Mouse (Mus musculus) neural tube, embryonic 11.5 days (tissue): Measurements from ENCODE around the gene Hbq1b. TPM values are rescaled to one million over a fixed set of nuclear protein-coding genes. Genes with fewer than 3 reads are reported as not detected.

ENCODE experiments used
- ATAC-seq: fragments of 200-750 bp; cut with Nextera tagmentation; 2 replicates; pipeline ENCODE4 v1.8.0; 2017; ENCODE audit warnings: moderate number of reproducible peaks, mild to moderate bottlenecking, moderate TSS enrichment, moderate library complexity; ENCODE audit not compliant: insufficient read depth, low FRiP score, low TSS enrichment
- DNase-seq: peaks from one replicate; pipeline ENCODE4 v3.0.0-alpha.2; 2015; ENCODE audit warnings: low spot score
- H3K27ac ChIP-seq: fragments of 300-500 bp; sonication (generic); 2 replicates; pipeline ENCODE4 v1.5.1; 2014; ENCODE audit warnings: low read depth, mild to moderate bottlenecking, low read length
- H3K27me3 ChIP-seq: fragments of 300-500 bp; sonication (generic); 2 replicates; pipeline ENCODE4 v1.6.1; 2014; ENCODE audit warnings: mild to moderate bottlenecking, low read length, mixed read lengths; ENCODE audit not compliant: control insufficient read depth, insufficient read depth
- H3K36me3 ChIP-seq: fragments of 300-500 bp; sonication (generic); 2 replicates; pipeline ENCODE4 v1.6.1; 2014; ENCODE audit warnings: mild to moderate bottlenecking, low read length, moderate library complexity, mixed read lengths; ENCODE audit not compliant: control insufficient read depth, insufficient read depth
- H3K4me1 ChIP-seq: fragments of 300-500 bp; sonication (generic); 2 replicates; pipeline ENCODE4 v1.6.1; 2014; ENCODE audit warnings: low read length, mixed read lengths; ENCODE audit not compliant: control insufficient read depth, insufficient read depth
- H3K4me2 ChIP-seq: fragments of 300-500 bp; sonication (generic); 2 replicates; pipeline ENCODE4 v1.6.1; 2014; ENCODE audit warnings: low read depth, mild to moderate bottlenecking, moderate library complexity
- H3K4me3 ChIP-seq: fragments of 300-500 bp; sonication (generic); 2 replicates; pipeline ENCODE4 v1.5.1; 2014; ENCODE audit warnings: low read depth, low read length
- H3K9ac ChIP-seq: fragments of 300-500 bp; sonication (generic); 2 replicates; pipeline ENCODE4 v1.6.1; 2014; ENCODE audit warnings: mild to moderate bottlenecking, low read length
- H3K9me3 ChIP-seq: fragments of 300-500 bp; sonication (generic); 2 replicates; pipeline ENCODE4 v1.6.1; 2016; ENCODE audit warnings: low read length; ENCODE audit not compliant: control insufficient read depth
- WGBS: fragments of 180-500 bp; shearing (Covaris S2); extraction: QIAGEN DNeasy Blood & Tissue Kit; methylation state at CpG from one replicate; pipeline ENCODE4 v1.1.7; 2014; 5-methylcytosine and 5-hydroxymethylcytosine counted together
- polyA plus RNA-seq: library from polyadenylated mRNA; unstranded; fragments of >200 nt; fragmentation: Nextera tagmentation; extraction: Ambion mirVana; gene quantifications from 2 replicates; pipeline ENCODE4 v1.2.1, GENCODE M21; 2014

Gene Hbq1b
- polyA plus RNA-seq, 1 experiment from 2014 or later: 4.4 TPM

GRCm38 (mm10) chr11:32265117-32265738, 21.5 kb upstream of the Hbq1b start:
- Histone ChIP-seq H3K4me1 (no peaks in the 10 kb centered on the region; the same call in 1 of the 2 replicates), H3K9me3 (no peaks in the 10 kb centered on the region), H3K9ac (no peak overlapping the region), H3K27me3 (no peaks in the 10 kb centered on the region), H3K4me3 (no peak overlapping the region), H3K4me2 (no peak overlapping the region), H3K27ac (no peak overlapping the region), H3K36me3 (0 out of 2 replicates have a peak, but pooled peaks cover 4% of the 10 kb centered on the region)
- DNase-seq (no peak), ATAC-seq (no peak)
- 92% methylated on average over 3 of the region's 3 CpGs for WGBS

- H3K4me2 ChIP-seq: no peak overlapping the region
Measured at GRCm38 (mm10) chr11:32266194-32266593, 20.6 kb upstream of the Hbq1b start.

DNA sequence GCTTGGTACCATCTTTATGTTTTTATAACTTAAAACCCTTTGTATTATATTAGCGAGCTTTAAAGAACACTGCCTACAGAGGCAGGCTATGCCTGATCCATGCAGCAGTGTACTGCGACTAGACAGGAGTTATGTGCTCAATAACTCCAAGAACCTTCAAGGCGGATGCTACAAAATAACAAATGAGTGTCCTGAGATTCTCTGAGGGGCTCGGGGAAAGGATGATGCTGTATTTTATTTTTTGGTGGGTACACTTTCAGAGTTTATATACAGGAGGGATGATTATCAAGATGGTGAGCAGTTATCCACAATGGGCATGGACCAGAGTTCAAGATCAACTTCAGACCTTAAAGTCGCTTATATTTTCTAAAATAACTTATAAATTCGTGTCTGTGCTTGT, 20.0 kb upstream of the Hbq1b start:
- H3K27me3 ChIP-seq: no peaks in the 10 kb centered on the region
- H3K27ac ChIP-seq: peak overlapping the region; percentile 95
- H3K9ac ChIP-seq: peak overlapping the region; percentile 97
- ATAC-seq: no peak
- no peak for DNase-seq
- H3K4me1 ChIP-seq: no peaks in the 10 kb centered on the region; the same call in 1 of the 2 replicates
- WGBS: 33% methylated on average over 6 of the region's 6 CpGs
- H3K36me3 ChIP-seq: 0 out of 2 replicates have a peak, but pooled peaks cover 3% of the 10 kb centered on the region
- H3K9me3 ChIP-seq: no peaks in the 10 kb centered on the region
- H3K4me3 ChIP-seq: peak overlapping the region; percentile 68
- H3K4me2 ChIP-seq: peak overlapping the region; percentile 43

More at GRCm38 (mm10) chr11:32266194-32266593, 20.6 kb upstream of the Hbq1b start:
- no peak overlapping the region for H3K9ac ChIP-seq
- H3K4me1 ChIP-seq: no peaks in the 10 kb centered on the region; the same call in 1 of the 2 replicates
- DNase-seq: no peak
- ATAC-seq: no peak
- H3K27me3 ChIP-seq: no peaks in the 10 kb centered on the region
- H3K4me3 ChIP-seq: no peak overlapping the region
- H3K27ac ChIP-seq: no peak overlapping the region
- 93% methylated on average over 6 of the region's 6 CpGs for WGBS
- no peaks in the 10 kb centered on the region for H3K9me3 ChIP-seq
- H3K36me3 ChIP-seq: 0 out of 2 replicates have a peak, but pooled peaks cover 3% of the 10 kb centered on the region

- under 1% methylated on average over 54 of the region's 54 CpGs for WGBS
- ATAC-seq: peak; percentile 98
- peak; percentile 98 for DNase-seq
Measured at GRCm38 (mm10) chr11:32267188-32267884, 19.4 kb upstream of the Hbq1b start, which contains the start of gene Nprl3. Nprl3 (minus strand) TSS chr11:32267707.

DNA sequence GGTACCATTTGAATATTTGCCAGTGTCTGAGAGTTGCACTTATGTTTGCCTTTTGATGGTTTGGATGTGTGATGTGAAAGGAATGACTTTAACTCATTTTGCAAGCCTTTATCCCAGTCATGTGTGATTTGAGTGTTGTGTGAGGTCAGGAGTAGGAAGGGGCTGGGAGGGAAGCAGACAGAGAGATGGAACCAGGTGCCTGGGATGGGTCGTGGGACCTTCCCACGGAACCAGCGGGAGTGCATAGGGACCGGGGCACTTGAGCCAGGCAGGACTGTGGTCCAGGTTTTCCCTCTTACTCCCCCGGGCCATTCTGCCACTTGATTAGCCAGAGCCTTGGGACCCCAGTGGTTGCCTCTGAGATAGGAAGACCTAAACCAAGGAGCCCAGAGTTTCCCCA, 18.8 kb upstream of the Hbq1b start:
- ATAC-seq: peak; percentile 46
- WGBS: 28% methylated on average over 5 of the region's 5 CpGs
- no peaks in the 10 kb centered on the region for H3K36me3 ChIP-seq
- peak; percentile 24 for DNase-seq
- no peaks in the 10 kb centered on the region for H3K27me3 ChIP-seq
- no peaks in the 10 kb centered on the region for H3K9me3 ChIP-seq
- H3K4me1 ChIP-seq: no peaks in the 10 kb centered on the region; the same call in 1 of the 2 replicates
- peak overlapping the region; percentile 68 for H3K4me3 ChIP-seq
- H3K9ac ChIP-seq: peak overlapping the region; percentile 97
- H3K27ac ChIP-seq: peak overlapping the region; percentile 95
- peak overlapping the region; percentile 43 for H3K4me2 ChIP-seq

More at GRCm38 (mm10) chr11:32267188-32267884, 19.4 kb upstream of the Hbq1b start, which contains the start of gene Nprl3:
- no peaks in the 10 kb centered on the region for H3K27me3 ChIP-seq
- H3K4me3 ChIP-seq: peak within 1 kb of the TSS; percentile 68
- peak within 1 kb of the TSS; percentile 97 for H3K9ac ChIP-seq
- H3K4me1 ChIP-seq: no peaks in the 10 kb centered on the region; the same call in 1 of the 2 replicates
- H3K27ac ChIP-seq: peak within 1 kb of the TSS; percentile 95
- no peaks in the 10 kb centered on the region for H3K9me3 ChIP-seq
- peak within 1 kb of the TSS; percentile 43 for H3K4me2 ChIP-seq
- 0 out of 2 replicates have a peak, but pooled peaks cover 2% of the 10 kb centered on the region for H3K36me3 ChIP-seq

DNA sequence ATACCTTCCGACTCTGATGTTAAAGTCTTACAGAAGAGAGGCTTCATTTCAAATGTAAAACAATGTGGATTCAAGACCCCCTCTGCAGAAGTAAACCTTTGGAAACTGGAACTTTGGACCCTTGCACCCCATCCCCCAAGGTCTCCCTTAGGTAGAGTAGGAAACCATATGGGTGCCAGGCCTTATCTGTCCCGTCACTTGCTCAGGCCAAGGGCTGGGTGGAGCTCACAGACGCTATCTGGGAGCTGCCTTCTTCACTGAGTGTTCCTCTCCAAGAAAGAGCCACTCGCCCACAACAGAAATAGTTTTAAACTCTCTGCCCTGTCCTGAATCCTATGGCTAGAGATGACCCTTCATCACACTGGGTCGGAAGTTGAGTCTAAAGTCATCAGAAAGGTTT, 17.8 kb upstream of the Hbq1b start:
- no peaks in the 10 kb centered on the region; the same call in 1 of the 2 replicates for H3K4me1 ChIP-seq
- ATAC-seq (no peak), DNase-seq (no peak)
- no peaks in the 10 kb centered on the region for H3K36me3 ChIP-seq
- no peaks in the 10 kb centered on the region for H3K27me3 ChIP-seq
- WGBS: 88% methylated on average over 5 of the region's 5 CpGs
- no peak overlapping the region for H3K9ac ChIP-seq
- no peak overlapping the region for H3K4me2 ChIP-seq
- no peaks in the 10 kb centered on the region for H3K9me3 ChIP-seq
- H3K27ac ChIP-seq: no peak overlapping the region
- H3K4me3 ChIP-seq: no peak overlapping the region

GRCm38 (mm10) chr11:32271178-32271577, 15.6 kb upstream of the Hbq1b start:
- ATAC-seq (no peak), DNase-seq (no peak)
- 44% methylated on average over 4 of the region's 4 CpGs for WGBS
- H3K4me3 ChIP-seq: no peak overlapping the region
- no peaks in the 10 kb centered on the region for H3K36me3 ChIP-seq
- H3K27ac ChIP-seq: no peak overlapping the region
- H3K4me2 ChIP-seq: no peak overlapping the region
- H3K27me3 ChIP-seq: no peaks in the 10 kb centered on the region
- H3K4me1 ChIP-seq: no peaks in the 10 kb centered on the region; the same call in 1 of the 2 replicates
- H3K9me3 ChIP-seq: no peaks in the 10 kb centered on the region
- H3K9ac ChIP-seq: no peak overlapping the region

DNA sequence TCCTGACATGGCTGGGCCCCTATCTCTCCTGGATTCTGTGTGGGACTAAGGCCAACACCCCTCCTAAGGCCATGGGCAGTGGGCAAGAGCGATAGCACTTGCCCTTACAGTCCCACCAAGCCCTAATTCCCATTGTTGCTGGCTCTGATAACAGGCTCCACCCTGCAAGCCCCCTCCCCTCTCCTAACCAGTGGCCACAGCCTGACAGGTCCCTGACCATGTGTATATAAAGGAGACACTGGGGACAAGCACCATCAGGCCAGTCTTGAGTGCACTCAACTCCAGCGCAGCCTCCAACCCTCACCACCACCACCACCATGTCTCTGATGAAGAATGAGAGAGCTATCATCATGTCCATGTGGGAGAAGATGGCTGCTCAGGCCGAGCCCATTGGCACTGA, 10.4 kb upstream of the Hbq1b start, which contains the start of gene Hba-x:
Hba-x (plus strand) TSS at position 54 of the 400 bp plus-strand sequence.
- DNase-seq (no peak), ATAC-seq (no peak)
- Histone ChIP-seq H3K4me3 (no peak within 1 kb of the TSS), H3K27ac (no peak within 1 kb of the TSS), H3K27me3 (peaks cover 2% of the 10 kb centered on the region; the same call in 1 of the 2 replicates), H3K36me3 (no peaks in the 10 kb centered on the region), H3K4me2 (no peak within 1 kb of the TSS), H3K4me1 (no peaks in the 10 kb centered on the region), H3K9ac (no peak within 1 kb of the TSS), H3K9me3 (no peaks in the 10 kb centered on the region)
- WGBS: 65% methylated on average over 3 of the region's 3 CpGs
